Mouse (Mus musculus): ENCODE data around the gene Phyhipl. TPM values are rescaled to one million over a fixed set of nuclear protein-coding genes. Genes with fewer than 3 reads are reported as not detected.

The Phyhipl gene
- not detected for polyA plus RNA-seq (2017; shearing (Covaris generic))

- ATAC-seq: no peak
These were observed at the start of gene Phyhipl for GRCm38 (mm10) chr10:70655828-70656227. Gene Phyhipl (minus strand): TSS chr10:70655965.

GRCm38 (mm10) chr10:70703211-70703610, 47.4 kb upstream of the Phyhipl start:
- no peak for ATAC-seq

GRCm38 (mm10) chr10:70699581-70699980, 43.8 kb upstream of the Phyhipl start:
- no peak for ATAC-seq

- ATAC-seq: no peak
These were observed 42.2 kb upstream of the Phyhipl start for GRCm38 (mm10) chr10:70698014-70698413.

- no peak for ATAC-seq
These were observed 41.2 kb upstream of the Phyhipl start for GRCm38 (mm10) chr10:70696748-70697585.

GRCm38 (mm10) chr10:70689346-70689745, 33.6 kb upstream of the Phyhipl start:
- no peak for ATAC-seq

GRCm38 (mm10) chr10:70688881-70689280, 33.1 kb upstream of the Phyhipl start:
- ATAC-seq: no peak

GRCm38 (mm10) chr10:70686941-70687703, 31.4 kb upstream of the Phyhipl start:
- ATAC-seq: no peak

- ATAC-seq: no peak
These were observed 30.7 kb upstream of the Phyhipl start for GRCm38 (mm10) chr10:70686505-70686904.

GRCm38 (mm10) chr10:70683508-70683907, 27.7 kb upstream of the Phyhipl start:
- no peak for ATAC-seq

GRCm38 (mm10) chr10:70677946-70678345, 22.2 kb upstream of the Phyhipl start:
- ATAC-seq: no peak

GRCm38 (mm10) chr10:70656272-70656671, 507 bp upstream of the Phyhipl start:
- no peak for ATAC-seq

- ATAC-seq: no peak
These were observed 1.1 kb downstream of the Phyhipl start for GRCm38 (mm10) chr10:70654655-70655054.

GRCm38 (mm10) chr10:70654139-70654538, 1.6 kb downstream of the Phyhipl start:
- ATAC-seq: no peak

GRCm38 (mm10) chr10:70651769-70652648, 3.8 kb downstream of the Phyhipl start:
- ATAC-seq: no peak

- ATAC-seq: no peak
These were observed 6.9 kb downstream of the Phyhipl start for GRCm38 (mm10) chr10:70648831-70649230.

- no peak for ATAC-seq
These were observed 12.6 kb downstream of the Phyhipl start for GRCm38 (mm10) chr10:70643131-70643530.

GRCm38 (mm10) chr10:70640896-70641596, 14.7 kb downstream of the Phyhipl start:
- ATAC-seq: no peak

GRCm38 (mm10) chr10:70640075-70640737, 15.6 kb downstream of the Phyhipl start:
- no peak for ATAC-seq

GRCm38 (mm10) chr10:70637640-70638328, 18.0 kb downstream of the Phyhipl start:
- no peak for ATAC-seq

- ATAC-seq: no peak
These were observed 20.5 kb downstream of the Phyhipl start for GRCm38 (mm10) chr10:70635261-70635660.
